Mouse (Mus musculus): Measurements from ENCODE around the gene Tinagl1. TPM values are rescaled to one million over a fixed set of nuclear protein-coding genes. Genes with fewer than 3 reads are reported as not detected.
A peak's percentile ranks its signal among the peaks of the same experiment; 100 is the strongest.

Tinagl1 gene
- polyA plus RNA-seq, 1 experiment from 2014 or later: 12.5 TPM

DNA sequence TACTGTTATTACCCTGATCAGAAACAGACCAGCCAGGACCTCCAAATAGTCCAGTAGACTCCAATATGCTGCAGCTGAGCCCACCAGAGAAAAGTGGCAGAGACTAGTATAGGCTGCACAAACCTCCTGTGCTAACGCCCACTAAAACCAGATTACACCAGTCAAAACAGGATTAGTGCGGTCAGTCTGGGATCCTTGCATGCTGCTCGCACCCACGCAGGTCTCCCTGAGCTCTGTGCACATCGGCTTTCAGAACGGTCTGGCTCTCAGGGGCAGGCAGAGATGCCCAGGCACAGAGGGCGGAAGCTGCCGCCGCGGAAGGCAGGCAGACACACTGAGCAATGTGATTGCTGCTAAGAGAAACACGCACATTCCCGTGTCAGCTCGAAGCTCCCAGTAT lies 8.1 kb upstream of the Tinagl1 start:
- Histone ChIP-seq H3K9ac (ENCODE audit: low read depth, low read length) (no peak overlapping the region), H3K4me3 (ENCODE audit: low read length) (no peak overlapping the region), H3K27me3 (replicated peaks; ENCODE audit: control insufficient read depth, insufficient read depth, low read length) (no peaks in the 10 kb centered on the region), H3K4me2 (ENCODE audit: low read length) (no peak overlapping the region), H3K36me3 (ENCODE audit: control insufficient read depth, insufficient read depth, low read length) (no peaks in the 10 kb centered on the region), H3K27ac (ENCODE audit: low read depth, low read length) (no peak overlapping the region), H3K4me1 (ENCODE audit: control insufficient read depth, insufficient read depth, low read depth, low read length) (no peaks in the 10 kb centered on the region), H3K9me3 (ENCODE audit: control insufficient read depth, low read length) (no peaks in the 10 kb centered on the region)
- ATAC-seq: no peak
- WGBS: 78% methylated on average over 13 of the region's 13 CpGs

GRCm38 (mm10) chr4:130181886-130182285 lies 7.0 kb upstream of the Tinagl1 start:
- Histone ChIP-seq H3K9me3 (ENCODE audit: control insufficient read depth, low read length) (no peaks in the 10 kb centered on the region), H3K9ac (ENCODE audit: low read depth, low read length) (no peak overlapping the region), H3K4me2 (ENCODE audit: low read length) (no peak overlapping the region), H3K27ac (ENCODE audit: low read depth, low read length) (no peak overlapping the region), H3K36me3 (ENCODE audit: control insufficient read depth, insufficient read depth, low read length) (no peaks in the 10 kb centered on the region), H3K27me3 (replicated peaks; ENCODE audit: control insufficient read depth, insufficient read depth, low read length) (no peaks in the 10 kb centered on the region), H3K4me3 (ENCODE audit: low read length) (no peak overlapping the region), H3K4me1 (ENCODE audit: control insufficient read depth, insufficient read depth, low read depth, low read length) (no peaks in the 10 kb centered on the region)
- no peak for ATAC-seq
- WGBS: 77% methylated on average over 4 of the region's 4 CpGs

DNA sequence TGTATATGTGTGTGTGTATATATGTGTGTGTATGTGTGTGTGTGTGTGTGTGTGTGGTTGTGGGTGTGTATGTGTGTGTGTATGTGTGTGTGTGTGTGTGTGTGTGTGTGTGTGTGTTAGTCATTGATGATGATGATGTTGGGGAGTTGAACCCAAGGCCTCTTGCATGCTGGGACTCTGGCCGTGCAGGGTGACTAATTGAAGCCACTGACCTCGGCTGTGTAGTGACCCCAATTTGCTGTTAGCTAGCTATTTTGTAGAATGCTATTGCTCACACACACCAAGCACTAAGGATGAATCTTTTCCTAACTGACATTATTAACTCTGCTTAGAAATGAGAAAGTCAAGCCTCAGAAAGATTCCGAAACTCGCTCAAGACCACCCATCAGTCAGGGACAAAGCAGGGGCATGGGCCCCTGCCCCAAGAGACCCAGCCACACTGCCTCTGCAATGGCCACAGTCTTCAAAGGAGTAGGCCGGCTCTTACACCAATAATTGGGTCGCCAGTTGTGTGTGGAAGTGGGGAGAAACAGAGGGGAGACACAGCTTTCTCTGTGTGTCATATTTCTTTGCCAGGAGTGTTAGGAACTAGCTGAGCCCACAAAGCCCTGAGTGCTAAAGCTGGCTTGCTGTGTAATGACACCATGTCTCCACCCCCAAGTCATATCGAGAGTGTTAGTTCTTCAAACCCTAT lies 6.1 kb upstream of the Tinagl1 start:
- H3K4me2 ChIP-seq (ENCODE audit: low read length): no peak overlapping the region
- no peaks in the 10 kb centered on the region for H3K9me3 ChIP-seq (ENCODE audit: control insufficient read depth, low read length)
- no peak overlapping the region for H3K4me3 ChIP-seq (ENCODE audit: low read length)
- no peaks in the 10 kb centered on the region for H3K36me3 ChIP-seq (ENCODE audit: control insufficient read depth, insufficient read depth, low read length)
- WGBS: 68% methylated on average over 7 of the region's 7 CpGs
- no peak overlapping the region for H3K9ac ChIP-seq (ENCODE audit: low read depth, low read length)
- no peaks in the 10 kb centered on the region for H3K27me3 ChIP-seq (replicated peaks; ENCODE audit: control insufficient read depth, insufficient read depth, low read length)
- no peaks in the 10 kb centered on the region for H3K4me1 ChIP-seq (ENCODE audit: control insufficient read depth, insufficient read depth, low read depth, low read length)
- H3K27ac ChIP-seq (ENCODE audit: low read depth, low read length): no peak overlapping the region
- no peak for ATAC-seq

- H3K36me3 ChIP-seq (ENCODE audit: control insufficient read depth, insufficient read depth, low read length): no peaks in the 10 kb centered on the region
- no peak overlapping the region for H3K9ac ChIP-seq (ENCODE audit: low read depth, low read length)
- WGBS: 92% methylated on average over 3 of the region's 3 CpGs
- H3K4me2 ChIP-seq (ENCODE audit: low read length): no peak overlapping the region
- H3K9me3 ChIP-seq (ENCODE audit: control insufficient read depth, low read length): no peaks in the 10 kb centered on the region
- no peak overlapping the region for H3K4me3 ChIP-seq (ENCODE audit: low read length)
- no peak overlapping the region for H3K27ac ChIP-seq (ENCODE audit: low read depth, low read length)
- ATAC-seq: no peak
- peaks cover 7% of the 10 kb centered on the region for H3K4me1 ChIP-seq (ENCODE audit: control insufficient read depth, insufficient read depth, low read depth, low read length)
- peaks cover under 1% of the 10 kb centered on the region; the same call in 1 of the 2 replicates for H3K27me3 ChIP-seq (replicated peaks; ENCODE audit: control insufficient read depth, insufficient read depth, low read length)
Measured at GRCm38 (mm10) chr4:130179876-130180275, 5.0 kb upstream of the Tinagl1 start.

DNA sequence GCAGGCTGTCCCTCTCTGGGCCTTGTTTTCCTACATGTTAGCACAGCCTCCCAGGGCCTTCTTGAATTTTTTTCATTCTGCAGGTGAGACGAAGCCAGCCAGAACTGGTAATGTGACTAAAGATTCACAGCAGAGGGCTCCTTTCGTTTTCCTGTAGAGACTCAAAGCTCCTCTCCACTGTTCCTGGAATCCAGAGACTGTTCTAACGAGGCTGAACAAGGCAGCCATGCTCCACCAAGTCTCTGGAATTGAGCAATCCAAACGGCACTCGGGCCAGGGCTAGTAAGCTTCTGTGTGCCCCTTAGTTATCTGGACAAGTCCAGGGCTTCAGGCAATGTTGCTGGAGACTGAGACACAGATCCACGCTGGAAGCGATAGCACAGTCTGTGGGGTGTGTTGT lies 2.6 kb upstream of the Tinagl1 start:
- no peak for ATAC-seq
- Histone ChIP-seq H3K9ac (ENCODE audit: low read depth, low read length) (no peak overlapping the region), H3K36me3 (ENCODE audit: control insufficient read depth, insufficient read depth, low read length) (no peaks in the 10 kb centered on the region), H3K9me3 (ENCODE audit: control insufficient read depth, low read length) (no peaks in the 10 kb centered on the region), H3K4me1 (ENCODE audit: control insufficient read depth, insufficient read depth, low read depth, low read length) (peaks cover 11% of the 10 kb centered on the region), H3K27ac (ENCODE audit: low read depth, low read length) (no peak overlapping the region), H3K27me3 (replicated peaks; ENCODE audit: control insufficient read depth, insufficient read depth, low read length) (peaks cover 14% of the 10 kb centered on the region), H3K4me3 (ENCODE audit: low read length) (no peak overlapping the region), H3K4me2 (ENCODE audit: low read length) (no peak overlapping the region)
- 65% methylated on average over 7 of the region's 7 CpGs for WGBS

GRCm38 (mm10) chr4:130177087-130177486 lies 2.2 kb upstream of the Tinagl1 start:
- Histone ChIP-seq H3K4me2 (ENCODE audit: low read length) (no peak overlapping the region), H3K9me3 (ENCODE audit: control insufficient read depth, low read length) (no peaks in the 10 kb centered on the region), H3K9ac (ENCODE audit: low read depth, low read length) (no peak overlapping the region), H3K4me3 (ENCODE audit: low read length) (no peak overlapping the region), H3K27ac (ENCODE audit: low read depth, low read length) (no peak overlapping the region), H3K36me3 (ENCODE audit: control insufficient read depth, insufficient read depth, low read length) (no peaks in the 10 kb centered on the region), H3K27me3 (replicated peaks; ENCODE audit: control insufficient read depth, insufficient read depth, low read length) (peaks cover 14% of the 10 kb centered on the region), H3K4me1 (ENCODE audit: control insufficient read depth, insufficient read depth, low read depth, low read length) (peaks cover 11% of the 10 kb centered on the region)
- ATAC-seq: no peak
- 68% methylated on average over 4 of the region's 4 CpGs for WGBS

DNA sequence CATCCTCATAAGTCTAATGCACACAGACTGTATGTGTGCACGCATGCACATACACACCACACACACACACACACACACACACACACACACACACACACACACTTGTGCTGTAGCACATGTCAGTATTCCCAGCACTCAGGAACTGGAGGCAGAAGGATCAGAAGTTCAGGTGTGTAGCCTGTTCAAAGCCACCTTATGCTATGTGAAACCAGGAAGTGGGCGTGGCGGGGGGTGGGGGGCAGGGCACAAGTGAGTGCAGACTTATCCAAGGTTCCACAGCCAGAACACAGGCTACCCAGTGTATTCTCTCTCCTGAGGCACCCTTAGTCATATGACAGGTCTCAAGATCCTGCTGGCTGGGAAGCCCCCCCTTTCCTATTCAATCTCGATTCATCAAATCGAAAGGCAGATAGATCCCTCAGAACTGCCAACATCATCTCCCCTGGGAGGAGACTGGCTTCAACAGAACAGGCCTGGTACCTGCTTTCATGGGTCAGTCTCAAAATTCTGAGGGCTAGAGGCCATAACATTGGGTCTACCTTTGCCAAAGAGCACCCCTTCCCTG lies 1.3 kb upstream of the Tinagl1 start:
- H3K4me3 ChIP-seq (ENCODE audit: low read length): no peak overlapping the region
- peaks cover 11% of the 10 kb centered on the region for H3K4me1 ChIP-seq (ENCODE audit: control insufficient read depth, insufficient read depth, low read depth, low read length)
- H3K9me3 ChIP-seq (ENCODE audit: control insufficient read depth, low read length): no peaks in the 10 kb centered on the region
- 92% methylated on average over 5 of the region's 5 CpGs for WGBS
- peaks cover 14% of the 10 kb centered on the region for H3K27me3 ChIP-seq (replicated peaks; ENCODE audit: control insufficient read depth, insufficient read depth, low read length)
- H3K9ac ChIP-seq (ENCODE audit: low read depth, low read length): no peak overlapping the region
- H3K27ac ChIP-seq (ENCODE audit: low read depth, low read length): no peak overlapping the region
- H3K4me2 ChIP-seq (ENCODE audit: low read length): no peak overlapping the region
- H3K36me3 ChIP-seq (ENCODE audit: control insufficient read depth, insufficient read depth, low read length): no peaks in the 10 kb centered on the region
- no peak for ATAC-seq

DNA sequence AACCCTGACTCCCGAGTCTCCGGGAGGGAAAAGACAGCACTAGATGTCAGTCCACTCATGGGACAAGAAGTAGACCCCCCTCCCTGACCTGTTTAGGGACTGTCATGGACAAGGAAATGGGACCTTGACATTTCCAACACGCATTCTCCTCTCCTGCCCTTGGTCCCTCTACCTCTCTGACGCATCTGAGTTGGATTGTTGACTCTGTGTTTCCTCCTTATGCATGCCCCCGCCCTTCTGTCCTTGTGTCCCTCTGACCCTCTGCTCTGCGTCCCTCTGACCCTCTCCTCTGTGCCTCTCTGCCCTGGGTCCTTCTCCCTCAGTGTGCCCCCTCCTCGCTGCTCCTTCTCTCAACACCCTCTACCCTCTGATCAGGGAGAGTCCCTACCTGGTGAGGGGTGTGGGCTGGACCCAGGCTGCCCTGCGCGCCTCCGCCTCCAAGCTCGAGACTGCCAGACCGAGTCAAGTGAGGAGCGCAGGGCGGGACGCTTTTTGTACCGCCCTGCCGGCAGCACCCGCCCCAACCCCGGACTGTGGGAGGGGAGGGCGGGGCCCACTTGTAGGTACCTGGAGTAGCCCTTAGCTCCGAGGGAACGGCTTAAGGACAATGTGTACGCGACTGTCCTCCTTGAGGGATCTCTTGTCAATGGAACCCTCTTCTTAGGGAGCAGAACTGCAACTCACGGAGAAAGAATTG lies 439 bp downstream of the Tinagl1 start:
- WGBS: 3% methylated on average over 24 of the region's 25 CpGs
- Histone ChIP-seq H3K9ac (ENCODE audit: low read depth, low read length) (no peak overlapping the region), H3K9me3 (ENCODE audit: control insufficient read depth, low read length) (no peaks in the 10 kb centered on the region), H3K4me2 (ENCODE audit: low read length) (peak overlapping the region; percentile 49), H3K4me1 (ENCODE audit: control insufficient read depth, insufficient read depth, low read depth, low read length) (peaks cover 11% of the 10 kb centered on the region), H3K27me3 (replicated peaks; ENCODE audit: control insufficient read depth, insufficient read depth, low read length) (peaks cover 14% of the 10 kb centered on the region), H3K4me3 (ENCODE audit: low read length) (peak overlapping the region; percentile 11; the same call in 1 of the 2 replicates), H3K36me3 (ENCODE audit: control insufficient read depth, insufficient read depth, low read length) (no peaks in the 10 kb centered on the region), H3K27ac (ENCODE audit: low read depth, low read length) (no peak overlapping the region)
- peak; percentile 24; the same call in 1 of the 2 replicates for ATAC-seq

DNA sequence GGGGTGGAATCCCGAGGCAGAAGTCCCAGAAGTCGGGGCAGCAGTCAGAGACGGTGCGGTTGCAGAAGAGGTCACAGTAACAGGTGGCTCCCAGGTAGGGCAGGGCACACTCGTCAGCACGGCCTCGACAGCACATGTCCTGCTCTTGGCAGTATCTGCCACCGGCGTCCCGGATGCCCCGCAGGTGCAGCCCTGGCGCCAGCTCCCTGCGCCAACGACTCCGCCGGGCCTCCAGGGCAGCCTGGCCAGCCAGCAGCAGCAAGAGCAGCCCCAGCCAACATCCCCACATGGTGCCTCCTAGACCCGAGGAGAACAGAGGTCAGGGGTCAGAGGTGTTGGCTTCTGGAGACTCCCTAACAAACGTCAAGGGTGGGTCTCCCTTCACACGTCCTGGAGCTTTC lies 1.0 kb downstream of the Tinagl1 start:
- 34% methylated on average over 19 of the region's 19 CpGs for WGBS
- Histone ChIP-seq H3K36me3 (ENCODE audit: control insufficient read depth, insufficient read depth, low read length) (no peaks in the 10 kb centered on the region), H3K4me2 (ENCODE audit: low read length) (no peak overlapping the region; the same call in 1 of the 2 replicates)

More for the DNA sequence above, 1.0 kb downstream of the Tinagl1 start:
- Histone ChIP-seq H3K27me3 (replicated peaks; ENCODE audit: control insufficient read depth, insufficient read depth, low read length) (peaks cover 14% of the 10 kb centered on the region), H3K27ac (ENCODE audit: low read depth, low read length) (no peak overlapping the region), H3K4me3 (ENCODE audit: low read length) (no peak overlapping the region), H3K4me1 (ENCODE audit: control insufficient read depth, insufficient read depth, low read depth, low read length) (peaks cover 11% of the 10 kb centered on the region), H3K9ac (ENCODE audit: low read depth, low read length) (no peak overlapping the region), H3K9me3 (ENCODE audit: control insufficient read depth, low read length) (no peaks in the 10 kb centered on the region)
- no peak for ATAC-seq

Measured in hindbrain, embryonic 16.5 days (tissue).